Mouse (Mus musculus) spleen, postnatal 14 days (tissue): ENCODE data around the gene Tbrg4.

Experiments used
- DNase-seq, 2 experiments: peaks; one replicate each; pipeline ENCODE4 v3.0.0; 2021 to 2022; ENCODE audit warnings: low spot score in 2 of 2

Gene Tbrg4

GRCm38 (mm10) chr11:6590933-6591675 is 34.8 kb downstream of the Tbrg4 start:
- no peak for DNase-seq

- no peak for DNase-seq
Measured at GRCm38 (mm10) chr11:6589838-6590237, 36.0 kb downstream of the Tbrg4 start.

- no peak for DNase-seq
Measured at GRCm38 (mm10) chr11:6588295-6588694, 37.6 kb downstream of the Tbrg4 start.

GRCm38 (mm10) chr11:6587249-6587940 is 38.5 kb downstream of the Tbrg4 start:
- DNase-seq: no peak

- no peak for DNase-seq
Measured at GRCm38 (mm10) chr11:6586660-6587059, 39.2 kb downstream of the Tbrg4 start.

GRCm38 (mm10) chr11:6585748-6586147 is 40.1 kb downstream of the Tbrg4 start:
- no peak for DNase-seq

GRCm38 (mm10) chr11:6581560-6581959 is 44.3 kb downstream of the Tbrg4 start:
- peak in 1 of 2 experiments; percentile 49 for DNase-seq

GRCm38 (mm10) chr11:6580065-6580750 is 45.7 kb downstream of the Tbrg4 start:
- DNase-seq: no peak

- DNase-seq: no peak
Measured at GRCm38 (mm10) chr11:6579361-6579760, 46.5 kb downstream of the Tbrg4 start.

- DNase-seq: no peak
Measured at GRCm38 (mm10) chr11:6576151-6576550, 49.7 kb downstream of the Tbrg4 start.

GRCm38 (mm10) chr11:6569410-6569777 is 56.5 kb downstream of the Tbrg4 start:
- DNase-seq: no peak

GRCm38 (mm10) chr11:6568584-6569409 is 57.1 kb downstream of the Tbrg4 start:
- no peak for DNase-seq

GRCm38 (mm10) chr11:6567951-6568350 is 57.9 kb downstream of the Tbrg4 start:
- DNase-seq: no peak

- DNase-seq: no peak
Measured at GRCm38 (mm10) chr11:6566496-6566895, 59.4 kb downstream of the Tbrg4 start.
